In the genomic region with DNA sequence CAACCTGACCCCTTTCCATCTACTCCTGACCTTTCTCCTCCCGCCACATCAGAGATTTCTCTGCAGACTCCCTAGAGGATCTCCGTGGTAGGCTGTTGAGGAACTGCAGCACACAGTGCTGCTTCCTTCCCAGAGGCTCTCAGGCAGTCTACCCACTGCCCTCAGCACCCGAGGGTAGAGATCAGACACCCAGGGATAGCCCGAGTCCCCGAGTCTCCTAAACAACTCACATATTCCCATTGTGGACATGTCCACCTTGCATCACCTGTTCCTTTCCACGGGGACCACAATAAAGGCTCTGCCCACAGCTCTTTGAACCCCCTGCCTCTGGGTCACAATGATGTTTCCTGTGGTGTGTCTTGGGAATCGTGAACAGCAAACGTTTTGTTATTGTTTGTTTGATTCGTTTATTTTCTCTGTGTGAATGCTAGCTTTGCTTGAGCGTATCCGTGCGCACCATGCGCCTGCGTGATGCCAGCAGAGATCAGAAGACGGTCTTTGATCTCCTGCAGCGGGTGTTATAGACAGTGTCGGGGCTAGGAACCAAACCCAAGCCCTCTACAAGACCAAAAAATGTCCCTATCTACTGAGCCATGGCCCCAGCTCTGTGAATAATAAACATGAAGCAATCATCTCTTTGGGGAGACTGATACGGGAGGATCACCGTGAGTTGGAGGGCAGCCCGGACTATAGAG, we compare ENCODE assay signal across 16 mouse cellular contexts. TPM values are rescaled to one million over a fixed set of nuclear protein-coding genes. Genes with fewer than 3 reads are reported as not detected.
DNase-seq lines count a peak whose midpoint lies in the region; ATAC-seq lines count a peak whose summit lies in the region.
"Had no signal": no experiment of that assay in that cellular context is flagged by ENCODE, and none has a peak within 500 bp of the region (broad histone marks: within the 10 kb centered on the region; RNA-seq: fewer than 3 reads in every experiment).

No protein-coding gene starts in this region.

- H3K27me3 ChIP-seq in heart, embryonic 10.5 days (ENCODE audit: insufficient read depth, poor library complexity, severe bottlenecking) = peaks cover 20% of the 10 kb centered on the region; the same call in 1 of the 2 replicates
- H3K27me3 ChIP-seq in midbrain, embryonic 15.5 days (replicated peaks) = no peaks in the 10 kb centered on the region
- H3K27me3 ChIP-seq in midbrain, embryonic 11.5 days (ENCODE audit: control insufficient read depth, insufficient read depth, low read length) = no peaks in the 10 kb centered on the region
- H3K27me3 ChIP-seq: limb, embryonic 15.5 days; liver, embryonic 15.5 days; lung, embryonic 15.5 days had no signal

- H3K4me2 ChIP-seq in midbrain, embryonic 15.5 days = no peak overlapping the region
- H3K4me2 ChIP-seq in midbrain, embryonic 11.5 days = no peak overlapping the region
- H3K4me2 ChIP-seq: limb, embryonic 15.5 days; liver, embryonic 15.5 days; lung, embryonic 15.5 days had no signal

- no peak overlapping the region for H3K4me3 ChIP-seq in heart, embryonic 10.5 days
- H3K4me3 ChIP-seq in midbrain, embryonic 15.5 days = no peak overlapping the region
- H3K4me3 ChIP-seq in midbrain, embryonic 11.5 days (ENCODE audit: low read depth, low read length) = no peak overlapping the region
- H3K4me3 ChIP-seq: heart, adult 2 months; left cerebral cortex, adult 2 months; limb, embryonic 15.5 days; liver, embryonic 15.5 days; lung, embryonic 15.5 days; megakaryocyte, embryonic 14.5 days had no signal

- 72% methylated on average over 20 of the region's 20 CpGs for WGBS in heart, embryonic 10.5 days
- 73% methylated on average over 20 of the region's 20 CpGs for WGBS in midbrain, embryonic 15.5 days
- WGBS in midbrain, embryonic 11.5 days = 75% methylated on average over 20 of the region's 20 CpGs

- 0 out of 2 replicates have a peak, but pooled peaks have one; percentile 10 for ATAC-seq in cerebellum, adult (ENCODE audit: insufficient number of reproducible peaks, low FRiP score, low TSS enrichment)
- peak; percentile 43 for ATAC-seq in midbrain, embryonic 15.5 days (replicated peaks)
- no peak; the same call in 1 of the 2 replicates for ATAC-seq in midbrain, embryonic 11.5 days (ENCODE audit: low FRiP score)
- ATAC-seq in megakaryocyte-erythroid progenitor cell, adult 5-6 weeks (replicated peaks; ENCODE audit: low FRiP score, low TSS enrichment, poor library complexity, severe bottlenecking) = 0 out of 2 replicates have a peak, but pooled peaks have one; percentile 7
- ATAC-seq: inflammation-experienced regulatory T-cells, adult 6 months had no signal

- H3K9me3 ChIP-seq in heart, embryonic 10.5 days = no peaks in the 10 kb centered on the region
- H3K9me3 ChIP-seq in midbrain, embryonic 15.5 days = no peaks in the 10 kb centered on the region
- no peaks in the 10 kb centered on the region for H3K9me3 ChIP-seq in midbrain, embryonic 11.5 days (ENCODE audit: control insufficient read depth, low read length)
- H3K9me3 ChIP-seq: limb, embryonic 15.5 days; liver, embryonic 15.5 days; lung, embryonic 15.5 days had no signal

- H3K36me3 ChIP-seq in heart, embryonic 10.5 days = no peaks in the 10 kb centered on the region
- H3K36me3 ChIP-seq in midbrain, embryonic 15.5 days (replicated peaks) = no peaks in the 10 kb centered on the region
- no peaks in the 10 kb centered on the region for H3K36me3 ChIP-seq in midbrain, embryonic 11.5 days (ENCODE audit: control insufficient read depth, insufficient read depth, low read length)
- H3K36me3 ChIP-seq: limb, embryonic 15.5 days; liver, embryonic 15.5 days; lung, embryonic 15.5 days had no signal

- DNase-seq in cerebellum, adult 8-10 months = no peak
- peak; percentile 87 for DNase-seq in heart, adult 11 months
- DNase-seq in heart, embryonic 10.5 days (ENCODE audit: low spot score) = no peak
- DNase-seq in midbrain, embryonic 11.5 days (ENCODE audit: low spot score, missing footprints) = no peak
- DNase-seq in urinary bladder, postnatal 25 days (ENCODE audit: low spot score) = no peak

- no peak overlapping the region for H3K9ac ChIP-seq in midbrain, embryonic 15.5 days
- H3K9ac ChIP-seq in midbrain, embryonic 11.5 days (ENCODE audit: low read length) = no peak overlapping the region
- H3K9ac ChIP-seq: limb, embryonic 15.5 days; liver, embryonic 15.5 days; lung, embryonic 15.5 days had no signal

- H3K27ac ChIP-seq in heart, embryonic 10.5 days = no peak overlapping the region
- H3K27ac ChIP-seq in midbrain, embryonic 15.5 days = no peak overlapping the region
- no peak overlapping the region for H3K27ac ChIP-seq in midbrain, embryonic 11.5 days (ENCODE audit: low read depth, low read length)
- H3K27ac ChIP-seq: heart, adult 2 months; left cerebral cortex, adult 2 months; limb, embryonic 15.5 days; liver, embryonic 15.5 days; lung, embryonic 15.5 days had no signal

- H3K4me1 ChIP-seq in heart, embryonic 10.5 days = no peaks in the 10 kb centered on the region
- no peaks in the 10 kb centered on the region for H3K4me1 ChIP-seq in midbrain, embryonic 15.5 days
- no peaks in the 10 kb centered on the region for H3K4me1 ChIP-seq in midbrain, embryonic 11.5 days (ENCODE audit: control insufficient read depth, insufficient read depth, low read length)
- H3K4me1 ChIP-seq: limb, embryonic 15.5 days; liver, embryonic 15.5 days had no signal

RNA-seq across cellular contexts. Expression of a gene that starts 11.8 kb away (rescaled TPM):
- 6.2 and 7.6 TPM in 2 replicates for polyA plus RNA-seq in heart, embryonic 10.5 days (2016; fragmentation: Nextera tagmentation; extraction: Ambion mirVana)
- 0.43 and 0.80 TPM in 2 replicates for polyA plus RNA-seq in midbrain, embryonic 15.5 days (2015; fragmentation: Nextera tagmentation; extraction: Ambion mirVana)
- 0.99 and 1.1 TPM in 2 replicates for polyA plus RNA-seq in midbrain, embryonic 11.5 days (2014; fragmentation: Nextera tagmentation; extraction: Ambion mirVana)
- not detected in 2 replicates for total RNA-seq in megakaryocyte-erythroid progenitor cell, adult 5-6 weeks (2014; fragmentation: Nextera tagmentation)
- not detected in 2 replicates for total RNA-seq in megakaryocyte-erythroid progenitor cell, adult 5-6 weeks (2017)
- total RNA-seq: gastrocnemius, postnatal 14 days had no signal

RNA-seq across cellular contexts. Expression of a gene that starts 40.6 kb away (rescaled TPM):
- polyA plus RNA-seq in heart, embryonic 10.5 days (2016; fragmentation: Nextera tagmentation; extraction: Ambion mirVana) = 16.6 and 21.9 TPM in 2 replicates
- 6.0 and 7.5 TPM in 2 replicates for polyA plus RNA-seq in midbrain, embryonic 15.5 days (2015; fragmentation: Nextera tagmentation; extraction: Ambion mirVana)
- polyA plus RNA-seq in midbrain, embryonic 11.5 days (2014; fragmentation: Nextera tagmentation; extraction: Ambion mirVana) = 18.0 and 18.3 TPM in 2 replicates
- total RNA-seq in megakaryocyte-erythroid progenitor cell, adult 5-6 weeks (2014; fragmentation: Nextera tagmentation) = 22.2 and 34.4 TPM in 2 replicates
- total RNA-seq in megakaryocyte-erythroid progenitor cell, adult 5-6 weeks (2017) = 19.7 and 21.8 TPM in 2 replicates
